Mouse (Mus musculus): ENCODE data around the gene Zscan22.
"Not testable (repeated sequence)": the region's sequence is repeated elsewhere in the genome, so short reads cannot be mapped to it uniquely, and the experiment has no call there.

The Zscan22 gene

GRCm38 (mm10) chr7:12897655-12898410 lies at the start of gene Zscan22:
Zscan22 (plus strand) TSS chr7:12897815.
- DNase-seq (ENCODE audit: low spot score): peak; percentile 91

DNA sequence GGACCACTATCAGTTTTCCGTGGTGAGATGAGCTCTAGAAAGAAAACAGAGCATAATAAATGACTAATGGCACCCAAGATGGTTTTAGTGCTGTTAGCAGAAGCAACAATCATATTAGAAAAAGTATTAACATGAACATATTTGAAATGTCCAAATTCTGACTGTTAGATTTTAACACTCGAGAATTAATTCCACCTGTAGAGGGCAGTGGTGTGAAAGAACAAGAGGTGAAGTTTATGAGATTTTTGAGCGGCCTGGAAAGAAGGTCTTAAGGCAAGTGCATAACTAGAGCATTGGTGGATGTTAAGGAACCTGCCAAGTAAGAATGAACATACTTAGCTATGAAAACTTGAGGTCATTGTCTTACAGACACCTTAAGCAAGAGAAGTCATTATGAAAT lies 23.3 kb upstream of the Zscan22 start:
- no peak for DNase-seq (ENCODE audit: low spot score)

DNA sequence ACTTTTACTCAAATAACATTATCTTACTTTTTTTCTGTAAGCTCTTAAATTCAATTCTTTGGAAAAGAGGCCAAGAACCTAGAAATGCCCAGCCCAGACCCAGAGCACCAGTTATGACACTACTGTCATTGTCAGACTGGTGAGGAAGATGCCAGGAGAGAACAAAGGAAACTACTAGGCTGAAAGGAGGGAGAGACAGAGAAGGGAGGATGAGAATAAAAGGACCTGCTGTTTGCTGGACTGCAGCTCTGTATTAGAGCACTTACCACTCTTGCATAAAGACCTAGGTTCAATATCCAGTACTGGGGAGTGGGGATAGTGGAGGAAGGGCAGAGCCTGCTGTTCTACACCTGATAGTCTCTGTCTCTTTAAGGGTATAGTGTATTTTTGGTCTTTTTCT lies 17.6 kb upstream of the Zscan22 start:
- no peak for DNase-seq (ENCODE audit: low spot score)

DNA sequence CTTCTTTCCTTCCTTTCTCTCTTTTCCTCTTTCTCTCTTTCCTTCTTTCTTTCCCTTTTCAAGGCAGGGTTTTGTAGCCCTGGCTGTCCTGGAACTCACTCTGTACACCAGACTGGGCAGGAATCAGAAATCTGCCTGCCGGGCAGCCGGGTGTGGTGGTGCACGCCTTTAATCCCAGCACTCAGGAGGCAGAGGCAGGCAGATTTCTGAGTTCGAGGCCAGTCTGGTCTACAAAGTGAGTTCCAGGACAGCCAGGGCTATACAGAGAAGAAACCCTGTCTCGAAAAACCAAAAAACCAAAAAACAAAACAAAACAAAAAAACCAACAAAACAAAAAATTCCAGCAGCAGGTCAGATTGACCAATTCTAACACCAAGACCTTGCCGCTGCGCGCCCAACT lies 17.1 kb upstream of the Zscan22 start:
- not testable (repeated sequence) for DNase-seq (ENCODE audit: low spot score)

DNA sequence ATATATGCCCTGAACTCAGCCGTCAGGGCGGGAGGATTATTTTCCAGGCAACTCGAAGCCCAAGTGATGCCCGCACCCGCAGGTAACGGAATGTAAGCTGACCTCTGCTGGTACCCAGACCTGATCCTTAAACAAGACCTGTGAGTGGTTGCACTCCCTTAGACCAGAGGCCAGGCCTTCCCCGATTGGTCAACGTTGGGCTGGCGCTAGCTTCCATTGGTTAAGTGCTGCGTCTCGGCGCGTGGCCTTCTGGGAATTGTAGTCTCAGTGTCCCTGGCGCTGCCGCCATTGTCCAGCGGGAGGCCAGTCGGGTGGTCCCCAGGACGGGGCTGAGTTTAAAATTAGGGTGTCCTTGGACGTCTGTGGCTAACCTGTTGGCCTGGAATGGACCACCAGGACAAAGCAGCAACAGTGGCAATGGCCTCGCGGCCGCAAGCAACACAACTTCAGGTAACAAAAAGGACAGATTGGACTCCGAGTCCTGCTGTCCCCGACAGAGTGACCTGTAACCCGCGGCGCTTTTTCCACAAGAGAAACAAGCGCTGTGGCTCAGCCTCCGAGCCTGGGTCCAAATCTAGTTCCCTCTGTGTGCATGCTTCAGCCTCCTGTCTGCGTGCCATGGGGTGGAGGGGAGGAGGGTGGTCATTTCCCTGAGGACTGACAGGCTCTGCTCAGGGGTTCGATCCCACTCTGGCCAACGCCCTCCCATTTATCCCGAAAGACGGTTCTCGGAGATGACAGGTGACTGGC lies 16.5 kb upstream of the Zscan22 start, which contains the start of gene Zfp128:
Zfp128 (plus strand) TSS at position 267 of the 750 bp plus-strand sequence.
- DNase-seq (ENCODE audit: low spot score): peak; percentile 93

DNA sequence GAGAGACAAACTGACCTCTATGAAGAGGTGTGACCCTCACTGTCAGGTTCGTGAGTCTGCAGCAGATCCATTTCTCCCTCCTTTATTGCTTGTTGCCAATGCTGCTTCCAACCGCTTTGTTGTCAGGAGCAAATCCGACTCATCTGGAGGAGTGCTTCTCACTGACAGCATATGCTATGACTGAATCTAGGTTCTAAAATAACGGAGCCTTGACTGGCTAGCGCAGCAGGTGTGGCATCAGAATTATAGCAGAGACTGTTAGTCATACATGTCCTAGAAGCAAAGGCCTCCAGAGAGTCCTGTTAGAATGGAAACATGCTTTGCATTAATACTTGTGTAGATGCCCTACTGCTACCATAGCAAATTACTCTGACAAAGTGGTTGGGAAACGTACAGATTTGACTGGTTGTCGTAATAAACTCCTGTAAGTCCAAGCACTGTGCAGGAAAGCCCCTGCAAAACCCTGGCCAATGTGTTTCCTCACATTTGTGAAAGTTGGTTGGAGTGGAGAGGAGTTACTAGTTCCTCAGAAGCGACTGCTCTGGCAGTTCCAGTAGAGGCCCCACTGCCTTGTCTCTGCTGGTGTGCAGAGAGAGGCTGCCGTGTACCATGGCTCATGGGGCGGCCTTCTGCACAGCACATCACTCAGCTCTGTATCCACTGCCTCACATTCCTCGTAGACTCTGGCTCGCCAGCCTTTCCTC lies 10.9 kb upstream of the Zscan22 start:
- DNase-seq (ENCODE audit: low spot score): no peak

GRCm38 (mm10) chr7:12887585-12887984 lies 10.0 kb upstream of the Zscan22 start:
- DNase-seq (ENCODE audit: low spot score): no peak

DNA sequence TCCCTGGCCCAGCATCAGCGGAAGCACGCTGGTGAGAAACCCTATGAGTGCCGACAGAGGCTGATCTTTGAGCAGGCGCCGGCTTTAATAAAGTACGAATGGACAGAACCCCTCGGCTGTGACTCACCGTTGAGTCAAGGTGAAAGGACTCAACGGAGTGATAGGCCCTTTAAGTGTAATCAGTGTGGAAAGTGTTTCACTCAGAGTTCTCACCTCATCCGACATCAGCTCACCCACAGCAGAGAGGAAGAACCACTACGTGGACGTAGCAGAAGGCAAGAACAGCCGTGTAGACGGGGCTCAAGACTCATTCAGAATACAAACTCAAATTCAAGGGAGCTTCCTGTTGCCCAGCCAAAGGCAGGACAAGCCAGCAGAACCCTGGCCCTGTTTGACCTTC lies 6.7 kb upstream of the Zscan22 start:
- DNase-seq (ENCODE audit: low spot score): no peak

GRCm38 (mm10) chr7:12891334-12891733 lies 6.3 kb upstream of the Zscan22 start:
- DNase-seq (ENCODE audit: low spot score): no peak

DNA sequence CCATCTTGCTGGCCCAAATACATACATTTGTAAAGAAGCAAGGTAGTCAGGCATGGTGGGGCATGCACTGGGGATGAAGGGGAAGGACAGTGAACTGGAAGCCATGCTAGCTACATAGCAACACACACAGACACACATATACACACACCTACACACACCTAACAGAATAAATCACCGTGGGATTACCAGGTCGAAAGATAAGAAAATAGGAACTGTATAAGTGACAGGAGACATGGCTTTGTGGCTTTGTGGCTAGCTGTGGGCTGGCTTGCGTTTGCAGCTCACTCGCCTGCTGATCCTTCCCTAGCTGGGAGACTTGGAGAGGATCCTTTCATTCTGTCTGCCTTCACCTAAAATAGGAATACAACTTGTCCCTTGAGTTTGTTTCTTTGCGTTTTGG lies 3.9 kb downstream of the Zscan22 start:
- DNase-seq (ENCODE audit: low spot score): no peak

GRCm38 (mm10) chr7:12903623-12904022 lies 6.0 kb downstream of the Zscan22 start:
- no peak for DNase-seq (ENCODE audit: low spot score)

GRCm38 (mm10) chr7:12905146-12905545 lies 7.5 kb downstream of the Zscan22 start:
- DNase-seq (ENCODE audit: low spot score): no peak

- DNase-seq (ENCODE audit: low spot score): peak; percentile 49
Observed at GRCm38 (mm10) chr7:12909498-12909962, 11.9 kb downstream of the Zscan22 start.

- peak; percentile 64 for DNase-seq (ENCODE audit: low spot score)
Observed at GRCm38 (mm10) chr7:12910181-12910668, 12.6 kb downstream of the Zscan22 start.

DNA sequence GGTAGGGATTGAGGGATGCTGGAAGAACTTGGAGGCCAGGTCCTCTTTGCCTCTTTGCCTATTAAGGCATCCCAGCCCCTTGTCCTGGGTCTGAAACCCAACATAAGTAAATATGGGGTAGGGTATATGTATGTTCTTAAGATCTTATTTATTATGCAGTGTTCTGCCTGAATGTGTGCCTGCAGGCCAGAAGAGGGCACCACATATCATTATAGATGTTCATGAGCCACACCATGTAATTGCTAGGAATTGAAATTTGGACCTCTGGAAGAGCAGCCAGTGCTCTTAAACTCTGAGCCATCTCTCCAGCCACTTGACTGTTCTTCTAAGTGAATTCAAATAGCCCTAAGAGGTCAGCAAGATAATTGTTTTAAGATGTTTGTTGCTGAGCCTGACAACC lies 15.9 kb downstream of the Zscan22 start:
- DNase-seq (ENCODE audit: low spot score): no peak

DNA sequence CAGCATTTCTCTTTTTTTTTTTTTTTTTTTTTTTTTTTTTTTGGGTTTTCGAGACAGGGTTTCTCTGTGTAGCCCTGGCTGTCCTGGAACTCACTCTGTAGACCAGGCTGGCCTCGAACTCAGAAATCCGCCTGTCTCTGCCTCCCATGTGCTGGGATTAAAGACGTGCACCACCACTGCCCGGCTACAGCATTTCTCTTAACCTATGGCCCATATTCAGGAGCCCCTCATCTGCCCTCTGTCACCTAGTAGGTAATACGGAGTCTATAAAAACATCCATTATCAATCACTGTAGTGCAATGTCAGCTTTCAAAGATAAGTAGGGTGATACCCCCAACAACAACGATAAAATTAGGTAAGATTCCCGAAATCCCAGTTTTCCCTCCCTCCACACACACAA lies 22.9 kb downstream of the Zscan22 start:
- not testable (repeated sequence) for DNase-seq (ENCODE audit: low spot score)

- DNase-seq (ENCODE audit: low spot score): no peak
Observed at GRCm38 (mm10) chr7:12921318-12921704, 23.7 kb downstream of the Zscan22 start.

DNA sequence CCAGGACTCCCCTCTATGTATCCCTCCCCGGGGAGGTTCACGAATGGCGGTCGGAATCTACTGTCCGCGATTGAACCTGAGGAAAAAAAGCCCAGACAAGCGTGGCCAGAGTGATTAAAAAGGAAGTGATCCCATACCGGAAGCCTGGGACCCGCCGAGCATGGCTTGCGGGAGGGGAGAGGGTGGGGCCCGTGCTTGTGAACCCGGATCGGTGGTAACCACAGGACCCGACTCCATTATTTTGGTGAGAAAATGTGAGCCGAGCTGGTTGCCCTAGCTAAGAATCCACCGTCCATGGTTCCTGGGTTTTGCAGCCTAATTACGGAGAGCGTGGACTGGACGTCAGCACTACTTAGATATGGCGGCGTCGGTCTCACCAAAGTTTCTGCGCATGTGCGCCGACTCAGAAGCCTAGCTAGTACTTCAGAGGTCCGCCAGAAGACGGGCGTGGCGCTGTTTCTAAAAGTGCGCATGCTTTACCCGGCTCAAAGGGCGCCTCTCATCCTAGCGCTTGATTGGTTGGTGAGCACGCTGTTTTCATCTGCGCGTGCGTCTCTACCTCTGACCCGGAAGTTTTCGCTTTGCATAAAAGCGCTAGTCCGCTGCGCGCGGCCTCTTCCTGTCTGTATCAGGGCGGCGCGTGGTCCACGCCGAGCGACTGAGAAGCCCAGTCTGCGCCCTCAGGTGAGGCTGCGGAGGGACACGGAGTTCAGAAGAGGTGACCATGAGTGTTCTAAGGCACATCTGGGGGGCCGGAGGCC lies 24.3 kb downstream of the Zscan22 start, which contains the start of gene Rps5:
Rps5 (plus strand) TSS at position 586 of the 761 bp plus-strand sequence.
- DNase-seq (ENCODE audit: low spot score): peak; percentile 98

DNA sequence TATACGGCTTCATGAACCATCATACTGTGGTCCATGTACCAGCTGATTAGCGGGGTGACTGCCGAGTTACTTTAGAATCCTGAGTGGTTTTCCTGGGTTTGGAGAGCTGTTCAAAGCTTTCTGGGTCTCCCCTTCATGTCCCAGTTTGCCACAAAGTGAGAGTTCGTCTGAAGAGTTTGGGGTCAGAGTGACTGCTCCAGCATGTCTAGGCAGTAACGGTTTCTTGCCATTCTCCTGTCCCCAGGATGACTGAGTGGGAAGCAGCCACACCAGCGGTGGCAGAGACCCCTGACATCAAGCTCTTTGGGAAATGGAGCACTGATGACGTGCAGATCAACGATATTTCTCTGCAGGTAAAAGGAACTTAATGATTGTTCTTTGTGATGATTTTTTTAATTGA lies 25.1 kb downstream of the Zscan22 start:
- DNase-seq (ENCODE audit: low spot score): no peak

- DNase-seq (ENCODE audit: low spot score): no peak
Observed at GRCm38 (mm10) chr7:12926316-12926715, 28.7 kb downstream of the Zscan22 start.

DNA sequence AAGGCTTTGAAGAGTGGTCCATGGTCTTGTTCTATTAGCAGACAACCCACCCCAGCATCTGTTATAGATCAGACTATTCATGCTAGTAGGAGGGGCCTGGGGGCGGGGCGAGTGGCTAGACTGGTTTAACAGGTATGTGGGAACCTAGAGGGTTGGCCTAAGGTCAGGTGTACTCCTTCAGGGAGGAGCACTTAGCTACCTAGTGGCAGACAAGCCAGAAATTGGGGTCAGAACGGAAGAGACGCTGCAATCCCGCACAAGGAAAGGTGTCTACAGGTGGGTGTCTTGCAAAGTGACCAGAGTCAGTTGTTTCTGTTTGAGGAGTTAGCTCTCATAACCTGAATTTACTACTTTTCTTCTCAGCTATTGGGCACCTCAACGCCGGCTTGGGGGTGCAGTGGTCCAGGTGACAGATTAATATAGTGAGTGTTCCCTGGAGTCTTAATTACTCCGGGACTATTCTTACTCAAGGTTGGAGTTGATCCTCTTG lies 29.6 kb downstream of the Zscan22 start, which contains the start of gene Rnf225:
Rnf225 (plus strand) TSS at position 226 of the 490 bp plus-strand sequence.
- peak; percentile 46 for DNase-seq (ENCODE audit: low spot score)
